Mouse (Mus musculus): ENCODE data around the gene Shc3. TPM values are rescaled to one million over a fixed set of nuclear protein-coding genes. Genes with fewer than 3 reads are reported as not detected.

Shc3 gene
- polyA plus RNA-seq, 1 experiment from 2014 or later, result 2.5 TPM

DNA sequence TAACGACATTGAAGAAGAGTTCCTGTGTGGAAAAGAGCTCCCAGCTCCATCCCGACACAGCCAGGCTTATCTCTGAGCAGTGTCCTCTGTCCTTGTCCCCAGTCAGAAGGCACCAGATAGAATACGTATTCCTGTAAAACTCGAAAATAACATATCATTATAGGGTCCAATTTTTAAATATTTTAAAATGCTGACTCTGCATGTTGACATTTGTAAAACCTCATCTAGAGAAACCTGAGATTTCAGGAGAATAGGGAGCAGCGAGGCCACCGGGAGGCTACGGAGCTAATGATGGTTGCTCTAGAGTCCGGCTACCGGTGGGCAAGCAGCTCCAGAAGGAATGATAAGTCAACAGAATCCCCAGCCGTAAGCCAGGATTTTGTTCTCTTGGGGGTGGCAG is 92.2 kb downstream of the Shc3 start:
- no peak overlapping the region for H3K27ac ChIP-seq (replicated peaks; ENCODE audit: low read depth, low read length)
- DNase-seq (ENCODE audit: low spot score) (no peak), ATAC-seq (replicated peaks; ENCODE audit: insufficient number of reproducible peaks, low FRiP score, low TSS enrichment, low read depth) (no peak)
- H3K4me1 ChIP-seq (ENCODE audit: control insufficient read depth, insufficient read depth, low read length), result no peaks in the 10 kb centered on the region
- no peak overlapping the region for H3K9ac ChIP-seq (replicated peaks; ENCODE audit: low read length)
- no peaks in the 10 kb centered on the region for H3K27me3 ChIP-seq (ENCODE audit: control insufficient read depth, insufficient read depth, low read length)
- H3K9me3 ChIP-seq (replicated peaks; ENCODE audit: control insufficient read depth, low read length), result no peaks in the 10 kb centered on the region
- H3K4me2 ChIP-seq (ENCODE audit: low read depth, low read length), result no peak overlapping the region
- WGBS, result 79% methylated on average over 10 of the region's 10 CpGs
- H3K36me3 ChIP-seq (replicated peaks; ENCODE audit: control insufficient read depth, insufficient read depth, low read depth, low read length), result no peaks in the 10 kb centered on the region
- no peak overlapping the region for H3K4me3 ChIP-seq (ENCODE audit: low read depth, low read length)

GRCm38 (mm10) chr13:51468697-51469250 is 100.4 kb downstream of the Shc3 start:
- Histone ChIP-seq H3K36me3 (replicated peaks; ENCODE audit: control insufficient read depth, insufficient read depth, low read depth, low read length) (no peaks in the 10 kb centered on the region), H3K27me3 (ENCODE audit: control insufficient read depth, insufficient read depth, low read length) (no peaks in the 10 kb centered on the region), H3K4me1 (ENCODE audit: control insufficient read depth, insufficient read depth, low read length) (no peaks in the 10 kb centered on the region), H3K27ac (replicated peaks; ENCODE audit: low read depth, low read length) (no peak overlapping the region), H3K9ac (replicated peaks; ENCODE audit: low read length) (no peak overlapping the region), H3K9me3 (replicated peaks; ENCODE audit: control insufficient read depth, low read length) (no peaks in the 10 kb centered on the region), H3K4me2 (ENCODE audit: low read depth, low read length) (no peak overlapping the region), H3K4me3 (ENCODE audit: low read depth, low read length) (no peak overlapping the region)
- ATAC-seq (replicated peaks; ENCODE audit: insufficient number of reproducible peaks, low FRiP score, low TSS enrichment, low read depth) (no peak), DNase-seq (ENCODE audit: low spot score) (peak; percentile 20)
- WGBS, result 58% methylated on average over 17 of the region's 17 CpGs

GRCm38 (mm10) chr13:51466117-51466841 is 102.9 kb downstream of the Shc3 start:
- WGBS, result 51% methylated on average over 14 of the region's 14 CpGs
- H3K36me3 ChIP-seq (replicated peaks; ENCODE audit: control insufficient read depth, insufficient read depth, low read depth, low read length), result no peaks in the 10 kb centered on the region
- H3K9me3 ChIP-seq (replicated peaks; ENCODE audit: control insufficient read depth, low read length), result no peaks in the 10 kb centered on the region
- no peak overlapping the region; the same call in 1 of the 2 replicates for H3K4me2 ChIP-seq (ENCODE audit: low read depth, low read length)
- no peaks in the 10 kb centered on the region for H3K4me1 ChIP-seq (ENCODE audit: control insufficient read depth, insufficient read depth, low read length)
- ATAC-seq (replicated peaks; ENCODE audit: insufficient number of reproducible peaks, low FRiP score, low TSS enrichment, low read depth) (no peak), DNase-seq (ENCODE audit: low spot score) (peak; percentile 19)
- H3K27me3 ChIP-seq (ENCODE audit: control insufficient read depth, insufficient read depth, low read length), result no peaks in the 10 kb centered on the region
- no peak overlapping the region for H3K9ac ChIP-seq (replicated peaks; ENCODE audit: low read length)
- no peak overlapping the region for H3K27ac ChIP-seq (replicated peaks; ENCODE audit: low read depth, low read length)
- no peak overlapping the region for H3K4me3 ChIP-seq (ENCODE audit: low read depth, low read length)

GRCm38 (mm10) chr13:51464294-51464693 is 104.9 kb downstream of the Shc3 start:
- ATAC-seq (replicated peaks; ENCODE audit: insufficient number of reproducible peaks, low FRiP score, low TSS enrichment, low read depth), result no peak
- Histone ChIP-seq H3K4me1 (ENCODE audit: control insufficient read depth, insufficient read depth, low read length) (no peaks in the 10 kb centered on the region), H3K9ac (replicated peaks; ENCODE audit: low read length) (no peak overlapping the region), H3K9me3 (replicated peaks; ENCODE audit: control insufficient read depth, low read length) (no peaks in the 10 kb centered on the region), H3K4me3 (ENCODE audit: low read depth, low read length) (no peak overlapping the region), H3K4me2 (ENCODE audit: low read depth, low read length) (no peak overlapping the region), H3K27me3 (ENCODE audit: control insufficient read depth, insufficient read depth, low read length) (no peaks in the 10 kb centered on the region), H3K27ac (replicated peaks; ENCODE audit: low read depth, low read length) (no peak overlapping the region), H3K36me3 (replicated peaks; ENCODE audit: control insufficient read depth, insufficient read depth, low read depth, low read length) (no peaks in the 10 kb centered on the region)
- WGBS, result 70% methylated on average over 4 of the region's 4 CpGs
- DNase-seq (ENCODE audit: low spot score), result no peak

- WGBS, result 23% methylated on average over 4 of the region's 4 CpGs
- DNase-seq (ENCODE audit: low spot score), result no peak
- no peak for ATAC-seq (replicated peaks; ENCODE audit: insufficient number of reproducible peaks, low FRiP score, low TSS enrichment, low read depth)
Observed at GRCm38 (mm10) chr13:51456190-51456878, 112.9 kb downstream of the Shc3 start.

GRCm38 (mm10) chr13:51446550-51446949 is 122.7 kb downstream of the Shc3 start:
- H3K27ac ChIP-seq (replicated peaks; ENCODE audit: low read depth, low read length), result no peak overlapping the region
- no peaks in the 10 kb centered on the region for H3K27me3 ChIP-seq (ENCODE audit: control insufficient read depth, insufficient read depth, low read length)
- no peaks in the 10 kb centered on the region for H3K9me3 ChIP-seq (replicated peaks; ENCODE audit: control insufficient read depth, low read length)
- 72% methylated on average over 4 of the region's 4 CpGs for WGBS
- no peak overlapping the region for H3K4me3 ChIP-seq (ENCODE audit: low read depth, low read length)
- H3K4me1 ChIP-seq (ENCODE audit: control insufficient read depth, insufficient read depth, low read length), result no peaks in the 10 kb centered on the region
- H3K9ac ChIP-seq (replicated peaks; ENCODE audit: low read length), result no peak overlapping the region
- no peaks in the 10 kb centered on the region for H3K36me3 ChIP-seq (replicated peaks; ENCODE audit: control insufficient read depth, insufficient read depth, low read depth, low read length)
- DNase-seq (ENCODE audit: low spot score) (no peak), ATAC-seq (replicated peaks; ENCODE audit: insufficient number of reproducible peaks, low FRiP score, low TSS enrichment, low read depth) (no peak)
- H3K4me2 ChIP-seq (ENCODE audit: low read depth, low read length), result no peak overlapping the region

More at GRCm38 (mm10) chr13:51456190-51456878, 112.9 kb downstream of the Shc3 start:
- no peaks in the 10 kb centered on the region for H3K9me3 ChIP-seq (replicated peaks; ENCODE audit: control insufficient read depth, low read length)
- no peak overlapping the region for H3K27ac ChIP-seq (replicated peaks; ENCODE audit: low read depth, low read length)
- H3K27me3 ChIP-seq (ENCODE audit: control insufficient read depth, insufficient read depth, low read length), result no peaks in the 10 kb centered on the region
- H3K36me3 ChIP-seq (replicated peaks; ENCODE audit: control insufficient read depth, insufficient read depth, low read depth, low read length), result no peaks in the 10 kb centered on the region
- H3K4me3 ChIP-seq (ENCODE audit: low read depth, low read length), result no peak overlapping the region
- no peaks in the 10 kb centered on the region for H3K4me1 ChIP-seq (ENCODE audit: control insufficient read depth, insufficient read depth, low read length)
- no peak overlapping the region for H3K9ac ChIP-seq (replicated peaks; ENCODE audit: low read length)
- H3K4me2 ChIP-seq (ENCODE audit: low read depth, low read length), result no peak overlapping the region

GRCm38 (mm10) chr13:51442922-51443321 is 126.3 kb downstream of the Shc3 start:
- no peaks in the 10 kb centered on the region for H3K27me3 ChIP-seq (ENCODE audit: control insufficient read depth, insufficient read depth, low read length)
- DNase-seq (ENCODE audit: low spot score) (no peak), ATAC-seq (replicated peaks; ENCODE audit: insufficient number of reproducible peaks, low FRiP score, low TSS enrichment, low read depth) (no peak)
- H3K27ac ChIP-seq (replicated peaks; ENCODE audit: low read depth, low read length), result no peak overlapping the region
- H3K4me2 ChIP-seq (ENCODE audit: low read depth, low read length), result no peak overlapping the region
- no peaks in the 10 kb centered on the region for H3K9me3 ChIP-seq (replicated peaks; ENCODE audit: control insufficient read depth, low read length)
- no peak overlapping the region for H3K9ac ChIP-seq (replicated peaks; ENCODE audit: low read length)
- WGBS, result 87% methylated on average over 8 of the region's 8 CpGs
- H3K4me3 ChIP-seq (ENCODE audit: low read depth, low read length), result no peak overlapping the region
- no peaks in the 10 kb centered on the region for H3K4me1 ChIP-seq (ENCODE audit: control insufficient read depth, insufficient read depth, low read length)
- H3K36me3 ChIP-seq (replicated peaks; ENCODE audit: control insufficient read depth, insufficient read depth, low read depth, low read length), result no peaks in the 10 kb centered on the region

Data from embryonic facial prominence, embryonic 11.5 days (tissue).